Mouse (Mus musculus) frontal cortex, adult 2 months (tissue): ENCODE measurements at regions not wholly inside any gene's neighbourhood (a gene's known extent, or its start where the extent isn't known, plus 50 kb on each side); places are given as distances from the start of the nearest gene placed in this dataset.
"Not testable (repeated sequence)": the region's sequence is repeated elsewhere in the genome, so short reads cannot be mapped to it uniquely, and the experiment has no call there.

ENCODE experiments used
- DNase-seq, 2 experiments: peaks; one replicate each; pipeline ENCODE4 v3.0.0; 2022; ENCODE audit warnings: low spot score in 1 of 2; ENCODE audit errors: extremely low spot score in 1 of 2

GRCm38 (mm10) chr3:46771805-46772204 lies 323.8 kb upstream of the Pabpc4l start:
- DNase-seq, result no peak

GRCm38 (mm10) chr3:46764939-46765338 lies 316.9 kb upstream of the Pabpc4l start:
- DNase-seq, result no peak

- no peak for DNase-seq
Observed at GRCm38 (mm10) chr3:46758500-46758899, 310.5 kb upstream of the Pabpc4l start.

- DNase-seq, result peak; percentile 10 to 23
Observed at GRCm38 (mm10) chr3:46727679-46728078, 279.7 kb upstream of the Pabpc4l start.

GRCm38 (mm10) chr3:46701649-46702048 lies 253.6 kb upstream of the Pabpc4l start:
- DNase-seq, result no peak

GRCm38 (mm10) chr3:46687680-46688420 lies 239.8 kb upstream of the Pabpc4l start:
- DNase-seq, result not testable (repeated sequence)
